Mouse (Mus musculus) lung, postnatal 10 days (tissue): Measurements from ENCODE around the gene Sac3d1.
A peak's percentile ranks its signal among the peaks of the same experiment; 100 is the strongest.
"Not testable (repeated sequence)": the region's sequence is repeated elsewhere in the genome, so short reads cannot be mapped to it uniquely, and the experiment has no call there.

Experiments used
- DNase-seq: peaks from one replicate; pipeline ENCODE4 v3.0.0; 2021

The Sac3d1 gene

DNA sequence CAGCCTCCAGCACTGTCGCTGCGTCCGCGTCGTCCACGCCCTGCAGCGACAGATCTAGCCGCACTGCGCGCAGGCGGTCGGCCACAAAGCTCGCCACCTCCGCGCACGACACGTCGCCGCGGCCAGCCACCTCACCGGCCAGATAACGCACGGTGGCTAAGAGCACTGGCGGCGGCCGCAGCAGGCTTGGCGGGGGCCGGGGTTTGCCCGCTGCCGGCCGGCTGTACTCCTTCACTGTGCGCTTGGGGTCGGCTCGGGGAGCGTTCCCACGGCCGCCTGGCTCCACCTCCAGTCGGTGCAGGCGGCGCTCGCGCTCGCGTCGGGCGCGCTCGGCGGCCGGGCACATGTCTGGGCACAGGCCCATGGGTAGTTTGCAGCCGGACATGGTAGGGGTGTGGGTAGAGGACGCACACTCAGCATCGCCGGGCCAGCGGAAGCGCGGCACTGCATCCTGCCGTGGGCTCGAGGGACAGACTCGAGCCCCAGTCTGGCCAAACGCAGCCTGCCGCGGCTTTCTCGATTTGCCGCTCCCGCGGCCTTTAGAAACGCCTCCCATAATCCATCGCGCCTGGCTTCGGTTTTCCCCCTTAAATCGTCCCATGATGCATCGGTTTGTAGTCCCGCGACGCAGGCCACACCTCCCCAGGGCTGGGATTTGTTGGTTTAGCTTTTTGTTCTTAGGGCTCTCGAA, at the start of gene Sac3d1:
Gene Sac3d1, minus strand, starts transcription at position 665 of the 691 bp plus-strand sequence.
- peak; percentile 96 for DNase-seq

DNA sequence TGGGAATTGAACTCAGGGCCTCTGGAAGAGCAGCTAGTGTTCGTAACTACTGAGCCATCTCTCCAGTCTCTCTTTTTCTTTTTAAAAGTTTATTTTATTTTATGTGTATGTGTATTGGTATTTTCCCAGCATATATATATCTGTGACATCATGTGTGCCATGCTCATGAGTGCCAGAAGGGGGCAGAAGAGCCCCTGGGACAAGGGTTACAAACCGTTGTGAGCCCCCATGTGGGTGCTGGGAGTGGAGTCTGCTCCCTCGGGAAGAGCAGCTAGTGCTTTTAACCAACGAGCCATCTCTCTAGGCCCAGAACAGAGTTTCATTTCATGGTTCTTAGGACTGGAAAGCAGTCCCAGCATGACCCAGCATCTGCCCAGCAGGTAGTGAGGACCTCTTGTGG, 48.3 kb upstream of the Sac3d1 start:
- DNase-seq: no peak

DNA sequence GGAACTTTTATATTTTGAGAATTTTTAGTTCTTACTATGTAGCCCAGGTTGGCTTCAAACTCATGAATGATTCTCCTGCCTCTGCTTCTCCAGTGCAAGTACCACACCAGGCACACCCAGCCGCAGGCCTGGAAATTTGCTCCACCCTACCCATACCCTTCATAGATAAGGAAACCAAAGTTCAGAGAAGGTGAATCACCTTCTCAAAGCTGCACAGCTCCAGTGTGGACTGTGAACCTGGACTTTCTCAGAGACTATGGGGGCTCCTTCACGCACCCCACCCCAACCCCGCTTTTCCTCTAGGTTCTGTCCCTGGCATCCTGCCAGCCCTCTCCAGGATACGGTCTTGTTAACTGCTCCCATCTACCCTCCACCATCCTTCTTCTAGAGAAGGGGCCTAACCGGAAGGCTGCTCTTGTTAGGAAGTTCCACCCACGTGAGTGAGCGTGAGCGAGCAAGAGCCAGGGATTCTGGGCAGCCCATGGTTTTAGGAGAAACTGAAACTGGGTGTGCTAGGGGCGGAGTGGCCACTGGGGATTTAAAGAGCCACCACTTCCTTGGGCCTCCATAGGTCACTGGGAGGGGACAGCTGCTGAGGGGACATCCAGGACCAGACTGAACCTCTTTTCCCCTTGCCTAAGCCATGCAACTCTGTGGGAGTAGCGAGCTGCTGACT, 45.6 kb upstream of the Sac3d1 start:
- peak; percentile 78 for DNase-seq

DNA sequence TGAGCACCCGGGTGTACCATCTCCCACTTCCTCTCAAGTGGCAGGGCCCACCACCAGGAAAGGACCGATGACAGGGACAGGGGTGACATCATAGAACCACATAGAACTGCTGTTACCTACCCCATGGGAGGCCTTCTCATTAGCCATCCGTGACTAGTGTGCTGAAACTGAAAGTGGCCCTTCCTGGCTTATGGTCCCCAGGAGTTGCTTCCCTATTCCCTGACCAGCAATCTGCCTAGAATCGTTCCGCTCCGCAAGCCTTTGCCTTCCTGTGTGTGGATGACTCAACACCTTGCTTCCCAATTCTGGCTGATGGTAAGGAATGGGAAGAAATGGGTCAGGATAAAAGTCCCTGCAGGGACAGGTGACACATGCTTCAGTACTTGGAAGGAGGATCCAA, 38.8 kb upstream of the Sac3d1 start:
- no peak for DNase-seq

DNA sequence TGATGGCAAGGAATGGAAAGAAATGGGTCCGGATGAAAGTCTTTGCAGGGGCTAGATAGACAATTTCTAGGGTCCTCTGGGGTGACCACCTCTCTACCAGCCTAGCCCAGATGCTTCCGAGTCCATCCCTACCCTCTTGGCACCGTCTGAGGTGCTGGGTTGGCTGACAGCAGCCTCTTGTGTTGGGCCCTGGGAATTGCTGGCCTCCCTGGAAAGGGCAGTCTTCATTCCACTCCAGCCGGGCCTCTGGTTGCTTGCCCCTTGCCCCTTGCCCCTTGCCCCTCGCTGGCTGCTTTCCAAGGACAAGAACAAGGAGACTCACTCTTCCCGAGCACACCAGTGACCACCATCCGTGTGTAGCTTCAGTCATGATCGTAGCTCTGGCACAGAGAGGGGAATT, 37.9 kb upstream of the Sac3d1 start:
- DNase-seq: peak; percentile 29

DNA sequence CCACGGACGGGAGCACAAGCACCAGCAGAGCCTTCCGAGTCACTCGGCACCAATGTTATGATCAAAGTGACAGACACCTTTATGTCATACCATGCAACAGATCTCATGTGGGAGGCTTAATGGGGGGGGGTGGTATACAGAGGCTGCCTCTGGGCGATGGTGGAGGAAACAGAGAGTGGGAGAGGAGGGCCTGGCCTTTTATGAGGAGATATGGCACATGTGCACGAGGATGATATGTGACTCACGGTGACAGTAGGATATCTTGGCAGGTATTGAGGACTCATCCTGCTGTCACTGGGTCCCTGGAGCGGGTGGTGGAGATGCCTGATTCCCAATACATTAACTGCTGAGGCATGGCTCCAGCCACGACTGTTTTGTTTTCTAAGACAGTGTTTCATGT, 36.7 kb upstream of the Sac3d1 start:
- no peak for DNase-seq

DNA sequence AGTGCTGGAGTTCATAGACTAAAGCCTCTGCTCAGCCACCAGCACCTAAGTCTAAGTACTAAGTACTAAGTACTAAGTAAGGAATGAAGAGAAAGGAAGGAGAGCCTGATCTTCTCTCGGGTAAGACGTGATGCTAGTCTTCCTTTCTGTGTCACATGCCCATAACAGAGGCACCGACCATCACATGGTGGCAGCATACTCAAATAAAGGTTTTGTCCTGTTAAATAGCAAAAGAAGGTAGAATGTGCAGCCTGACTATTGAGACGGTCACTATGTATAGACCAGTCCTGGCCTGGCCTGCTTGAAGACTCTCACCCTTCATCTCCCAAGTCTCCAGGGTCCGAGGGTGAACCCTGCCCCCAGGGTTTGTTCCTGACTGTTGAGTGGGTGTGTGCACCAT, 26.4 kb upstream of the Sac3d1 start:
- no peak for DNase-seq

DNA sequence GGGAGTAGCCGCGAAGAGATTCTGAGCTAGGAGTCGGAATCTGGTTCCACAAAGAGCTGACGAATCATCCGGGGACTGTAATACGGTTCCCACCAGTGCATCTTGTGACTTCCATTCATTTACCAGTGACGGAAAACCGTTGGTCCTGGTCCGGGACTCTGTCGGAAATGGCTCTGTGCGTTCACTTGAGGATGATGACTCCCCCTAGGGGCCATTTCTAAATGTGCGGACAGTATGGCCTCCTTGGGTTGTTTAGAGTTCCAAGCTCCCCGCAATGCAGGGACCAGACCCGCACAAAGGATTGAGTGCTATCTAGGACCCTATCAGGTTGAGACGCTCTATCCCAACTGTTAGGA, 22.9 kb upstream of the Sac3d1 start, which contains the start of gene Arl2:
Gene Arl2, minus strand, starts transcription at position 155 of the 356 bp plus-strand sequence.
- DNase-seq: peak; percentile 93

DNA sequence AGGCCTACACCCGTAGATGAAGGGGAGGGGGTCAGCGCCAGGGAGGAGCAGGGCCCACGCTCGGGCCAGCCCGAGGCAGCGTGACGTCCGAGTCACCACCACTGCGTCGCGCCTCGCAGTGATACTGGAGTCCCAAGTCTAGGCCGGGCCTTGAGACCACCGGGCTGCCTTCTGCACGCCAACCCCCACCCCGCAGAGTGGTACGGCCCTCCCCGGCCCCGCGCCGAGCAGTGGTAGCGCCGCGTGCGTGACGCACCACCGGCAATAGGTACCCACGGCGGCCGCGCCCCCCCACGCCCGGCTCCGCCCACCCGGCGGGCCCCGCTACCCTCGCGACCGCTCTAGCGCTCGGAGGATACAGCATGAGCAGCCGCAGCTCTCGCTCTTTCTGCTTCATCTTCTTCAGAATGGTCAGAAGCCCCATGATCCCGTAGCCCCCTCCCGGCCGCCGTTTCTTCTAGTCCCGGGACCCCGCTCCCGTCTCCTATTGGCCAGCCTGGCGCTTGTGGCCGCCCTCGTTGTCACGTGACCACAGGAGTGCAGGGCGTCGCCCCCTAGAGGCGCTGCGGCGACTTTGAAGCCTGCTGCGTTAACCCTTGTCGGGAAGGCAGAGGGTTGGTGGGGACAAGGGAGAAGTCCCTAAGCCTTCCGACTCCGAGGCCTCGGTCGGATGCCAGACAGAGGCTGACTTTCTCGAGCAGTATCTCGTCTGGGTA, 22.4 kb upstream of the Sac3d1 start, which contains the start of gene Batf2:
Gene Batf2, plus strand, starts transcription at position 306 of the 716 bp plus-strand sequence.
- DNase-seq: peak; percentile 95

DNA sequence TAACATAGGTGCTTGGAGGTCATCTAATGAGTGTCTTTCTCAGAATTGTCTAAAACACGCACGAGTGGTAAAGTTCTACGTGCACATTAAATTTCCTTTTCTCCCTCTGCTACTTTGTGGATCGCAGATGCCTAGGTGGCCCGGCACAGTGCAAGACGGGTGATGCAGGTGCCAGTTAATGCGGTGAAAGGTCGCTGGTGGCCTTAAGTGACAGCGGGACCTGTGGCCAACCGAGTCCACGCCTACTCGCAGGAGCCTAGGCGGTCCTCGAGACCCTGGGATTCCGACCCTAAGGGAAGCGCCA, 21.9 kb upstream of the Sac3d1 start:
- DNase-seq: no peak

DNA sequence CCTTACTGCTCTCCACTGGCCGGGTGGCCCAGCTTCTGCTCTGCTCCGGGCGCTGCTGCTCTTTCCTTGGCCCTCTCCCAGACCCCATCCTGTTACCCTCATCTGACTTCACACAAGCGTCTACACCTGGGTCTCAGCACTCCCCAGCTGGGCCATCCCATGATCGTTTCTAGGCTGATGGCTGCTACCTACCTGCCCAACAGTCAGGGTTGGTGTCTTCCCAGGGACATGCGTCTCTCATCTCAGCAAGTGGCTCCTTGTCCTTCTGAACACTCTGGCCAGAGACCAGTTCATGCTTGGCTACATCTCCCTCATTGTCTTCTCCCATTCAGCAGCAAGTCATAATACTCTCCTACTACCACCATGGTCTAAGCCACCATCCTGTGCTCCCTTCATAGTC, 21.3 kb upstream of the Sac3d1 start:
- DNase-seq: no peak

DNA sequence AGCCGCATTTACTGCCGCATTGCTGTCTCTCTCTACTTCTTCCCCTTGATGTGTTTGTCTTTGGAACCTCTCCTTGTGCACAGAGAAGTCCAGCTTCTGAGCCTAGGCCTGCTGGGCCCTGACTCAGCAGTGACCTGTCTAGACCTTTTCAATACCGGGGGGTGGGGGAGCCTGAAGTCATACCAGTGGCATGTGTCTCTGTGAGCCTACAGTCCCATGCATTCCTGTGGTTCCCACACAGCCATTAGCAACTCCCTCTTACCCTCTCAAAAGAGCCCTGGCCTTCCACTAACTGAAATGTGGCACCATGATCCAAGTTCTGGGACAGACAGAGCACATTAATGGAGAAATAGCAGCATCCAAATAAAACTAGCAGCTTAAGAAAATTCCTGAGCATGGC, 17.9 kb upstream of the Sac3d1 start:
- no peak for DNase-seq

DNA sequence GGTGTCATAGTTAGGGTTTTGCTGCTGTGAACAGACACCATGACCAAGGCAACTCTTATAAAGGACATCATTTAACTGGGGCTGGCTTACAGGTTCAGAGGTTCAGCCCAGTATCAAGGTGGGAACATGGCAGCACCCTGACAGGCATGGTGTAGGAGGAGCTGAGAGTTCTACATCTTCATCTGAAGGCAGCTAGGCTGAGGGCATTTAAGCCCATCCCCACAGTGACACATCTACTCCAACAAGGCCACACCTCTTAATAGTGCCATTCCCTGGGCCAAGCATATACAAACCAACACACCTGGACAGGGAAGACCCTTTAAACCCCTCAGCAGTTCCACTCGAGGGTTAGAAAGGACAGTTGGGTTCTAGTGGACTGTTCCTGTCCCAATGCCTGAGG, 14.7 kb upstream of the Sac3d1 start:
- not testable (repeated sequence) for DNase-seq

DNA sequence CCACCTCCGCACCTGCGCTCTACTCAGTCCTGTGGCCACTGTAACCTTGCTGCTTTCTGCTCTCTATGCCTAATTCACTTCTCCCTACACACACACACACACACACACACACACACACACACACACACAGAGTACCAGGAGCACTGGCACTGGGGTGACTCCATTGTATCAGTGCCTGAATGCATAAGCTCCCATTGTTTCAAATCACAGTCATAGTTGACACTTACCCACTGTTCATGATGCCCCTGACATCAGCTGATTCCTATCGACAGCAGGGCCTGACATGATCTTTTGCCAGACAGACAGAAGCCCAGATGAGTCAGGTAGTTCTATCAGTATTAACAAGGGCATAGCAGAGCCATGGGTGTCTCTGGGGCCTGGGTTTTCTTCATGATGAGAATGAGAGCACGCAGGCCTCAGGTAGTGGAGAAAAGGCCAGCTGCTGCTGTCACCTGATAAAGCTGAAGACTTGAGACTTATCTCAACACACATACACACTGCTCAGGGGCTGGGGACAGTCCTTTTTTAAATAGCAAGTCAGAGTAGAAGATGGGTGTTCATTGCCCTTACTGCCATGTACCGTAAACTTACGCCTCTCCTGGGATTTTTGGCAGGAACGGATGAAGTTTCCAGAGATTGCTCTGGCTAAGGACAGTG, 13.8 kb upstream of the Sac3d1 start:
- no peak for DNase-seq

DNA sequence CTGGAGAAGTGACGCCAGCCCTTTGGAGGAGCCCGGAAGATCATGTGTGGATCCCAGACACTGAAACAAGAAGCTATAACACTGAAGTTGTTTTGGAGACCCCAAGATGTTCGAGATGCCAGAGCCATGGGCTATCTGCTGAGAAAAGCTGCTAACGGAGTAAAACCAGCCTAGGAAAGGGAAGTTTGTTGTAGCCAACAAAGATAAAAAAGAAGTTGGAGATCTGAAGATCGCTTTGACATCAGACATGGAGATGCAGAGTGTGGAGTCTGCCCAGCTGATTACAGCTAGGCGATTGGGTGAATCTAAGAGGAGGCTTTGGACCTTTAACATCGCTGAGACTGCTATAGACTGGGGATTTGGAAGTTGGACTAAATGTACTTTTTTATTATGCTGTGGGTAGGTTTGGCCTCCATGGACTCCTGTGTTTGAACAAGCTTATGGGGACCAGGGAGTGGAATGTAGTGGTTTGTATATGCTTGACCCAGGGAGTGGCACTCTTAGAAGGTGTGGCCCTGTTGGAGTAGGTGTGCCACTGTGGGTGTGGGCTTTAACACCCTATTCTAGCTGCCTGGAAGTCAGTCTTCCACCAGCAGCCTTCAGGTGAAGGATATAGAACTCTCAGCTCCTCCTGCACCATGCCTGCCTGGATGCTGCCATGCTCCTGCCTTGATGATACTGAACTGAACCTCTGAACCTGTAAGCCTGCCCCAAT, 12.1 kb upstream of the Sac3d1 start:
- not testable (repeated sequence) for DNase-seq

DNA sequence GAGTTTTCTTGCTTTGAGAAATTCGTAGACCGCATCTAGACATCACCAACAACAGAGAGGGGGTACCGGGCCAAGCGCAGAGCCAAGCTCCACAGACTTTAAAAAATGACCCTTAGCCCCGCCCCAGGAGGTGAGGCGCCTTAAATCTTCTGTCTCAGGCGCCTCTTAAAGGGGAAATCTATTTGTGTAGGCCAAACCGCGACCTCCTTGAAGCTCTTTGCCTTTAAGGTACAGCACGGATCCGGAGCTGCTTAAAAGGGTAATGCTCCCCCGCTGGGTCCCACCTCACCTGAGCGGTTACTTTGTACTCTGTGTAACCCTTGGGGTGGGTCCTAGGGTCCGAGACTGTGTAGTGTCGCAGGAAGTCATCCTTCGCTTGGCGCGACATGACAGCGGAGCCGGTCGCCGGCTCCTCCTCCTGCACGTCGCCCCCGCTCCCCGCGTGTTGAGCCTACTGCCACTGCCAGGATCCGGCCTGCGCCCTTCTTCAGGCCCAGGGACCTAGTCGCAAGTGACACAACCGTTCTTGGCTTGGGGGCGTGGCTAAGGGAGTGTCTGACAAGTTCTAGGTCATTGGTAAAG, 9.4 kb upstream of the Sac3d1 start, which contains the start of gene Snx15:
Gene Snx15, minus strand, starts transcription at position 545 of the 582 bp plus-strand sequence.
- peak; percentile 99 for DNase-seq

DNA sequence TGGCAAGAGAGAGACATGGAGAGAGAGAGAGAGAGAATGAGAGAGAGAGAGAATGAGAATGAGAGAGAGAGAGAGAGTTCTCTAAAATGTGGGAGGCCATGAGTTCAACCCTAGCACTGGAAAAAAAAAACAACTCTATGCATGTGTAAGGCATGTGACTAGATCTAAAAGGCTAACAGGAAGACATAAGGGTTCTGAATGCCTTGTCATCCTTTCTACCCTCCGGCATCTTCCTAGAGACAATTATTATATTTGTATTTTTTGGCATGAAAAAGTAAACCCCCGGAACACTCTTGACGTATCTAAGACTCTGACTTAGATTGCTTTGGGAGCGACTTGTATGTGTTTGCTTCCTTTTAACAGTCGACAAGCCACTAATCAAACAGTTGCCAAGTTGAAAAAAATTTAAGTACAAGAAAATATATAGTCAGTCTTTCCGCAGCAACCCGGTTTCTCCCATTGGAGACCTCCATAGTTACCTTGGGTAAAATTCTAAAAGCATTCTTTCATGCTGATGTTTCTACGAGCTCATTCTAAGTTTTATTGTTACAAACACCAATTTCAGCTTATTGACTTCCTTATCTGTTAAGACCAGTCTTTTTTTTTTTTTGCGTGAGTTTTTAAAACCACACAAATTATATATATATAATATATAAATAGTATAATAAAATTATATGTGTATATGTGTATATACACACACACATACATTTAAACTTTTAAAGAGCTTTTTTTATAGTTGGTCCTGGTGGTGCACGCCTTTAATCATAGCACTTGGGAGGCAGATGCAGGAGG, 8.5 kb upstream of the Sac3d1 start:
- DNase-seq: no peak

DNA sequence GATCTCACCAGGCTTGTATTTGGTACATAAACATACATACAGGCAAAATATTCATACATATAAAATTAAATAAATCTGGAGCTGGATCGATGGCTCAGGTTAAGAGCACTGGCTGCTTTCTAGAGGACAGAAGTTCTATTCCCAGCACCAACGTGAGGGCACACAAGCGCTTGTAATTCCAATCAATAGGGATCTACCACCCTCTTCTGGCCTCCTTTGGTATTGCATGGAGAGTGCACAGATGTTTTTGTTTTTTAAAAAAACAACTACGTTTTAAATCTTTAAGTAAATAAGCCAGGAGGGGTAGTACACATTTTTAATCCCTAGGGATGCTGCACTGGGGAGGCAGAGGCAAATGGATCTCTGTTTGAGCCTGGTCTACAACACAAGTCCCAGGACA, 7.8 kb upstream of the Sac3d1 start:
- DNase-seq: peak; percentile 75

DNA sequence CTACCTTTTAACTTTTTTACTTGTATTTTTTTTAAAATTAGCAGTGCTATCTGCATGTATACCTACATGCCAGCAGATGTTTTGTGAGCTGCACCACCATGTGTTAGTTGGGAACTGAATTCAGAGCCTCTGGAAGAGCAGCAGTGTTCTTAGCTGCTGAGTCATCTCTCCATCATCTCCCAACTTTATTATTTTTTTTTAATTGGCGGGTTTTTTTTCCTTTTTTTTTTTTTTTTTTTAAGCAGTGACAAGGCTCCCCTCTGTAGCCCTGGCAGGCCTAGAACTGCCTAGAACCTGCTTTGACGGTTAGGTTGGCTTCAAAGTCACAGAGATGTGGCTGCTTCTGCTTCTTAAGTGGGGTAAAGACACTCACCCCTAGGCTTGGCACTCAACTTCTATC, 6.4 kb upstream of the Sac3d1 start:
- no peak for DNase-seq

DNA sequence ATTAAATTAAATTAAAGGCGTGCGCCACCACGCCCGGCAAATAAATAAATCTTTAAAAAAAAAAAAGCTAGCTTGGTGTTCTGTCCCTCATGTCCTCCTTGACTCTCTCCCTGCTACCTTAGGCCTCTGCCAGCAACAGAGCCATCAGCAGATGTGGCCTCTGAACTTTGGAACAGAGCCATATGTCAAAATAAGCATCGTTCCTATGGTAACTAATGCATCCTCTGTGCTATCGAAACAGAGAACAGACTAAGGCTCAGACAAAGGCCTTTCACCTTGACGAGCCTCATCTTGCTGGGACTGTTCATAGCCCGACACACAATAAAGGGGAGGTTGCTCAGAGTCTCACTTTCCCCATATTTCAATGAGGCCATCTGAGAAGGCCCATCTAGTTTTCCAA, 4.9 kb upstream of the Sac3d1 start:
- DNase-seq: peak; percentile 43

DNA sequence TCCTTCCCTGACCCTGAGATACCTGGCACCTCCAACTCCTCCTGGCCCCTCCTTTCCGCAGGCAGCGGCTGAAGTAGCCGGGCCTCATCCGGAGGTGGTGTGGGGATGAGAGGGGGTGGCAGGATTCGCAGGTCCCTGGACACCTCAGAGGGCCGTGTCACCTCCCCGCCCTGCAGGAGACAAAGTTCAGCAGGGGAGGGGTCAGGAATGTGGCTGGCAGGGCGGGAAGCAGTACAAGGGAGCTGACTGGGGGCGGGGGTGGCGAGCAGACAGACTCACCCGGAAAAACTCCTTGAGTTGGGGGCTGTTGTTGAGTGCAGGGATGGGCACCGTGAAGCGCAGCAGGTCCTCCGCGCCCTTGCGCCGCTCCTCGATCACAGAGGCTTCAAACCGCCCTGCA, 3.3 kb upstream of the Sac3d1 start:
- no peak for DNase-seq
